Mouse (Mus musculus) heart, postnatal 0 days (tissue): ENCODE measurements around the gene Plce1. TPM values are rescaled to one million over a fixed set of nuclear protein-coding genes. Genes with fewer than 3 reads are reported as not detected.
A peak's percentile ranks its signal among the peaks of the same experiment; 100 is the strongest.
"Not testable (repeated sequence)": the region's sequence is repeated elsewhere in the genome, so short reads cannot be mapped to it uniquely, and the experiment has no call there.

Experiments used
- ATAC-seq: fragments of 200-750 bp; cut with Nextera tagmentation; 2 replicates; pipeline ENCODE4 v1.8.0; 2017; ENCODE audit warnings: low read depth, moderate number of reproducible peaks, moderate library complexity; ENCODE audit not compliant: insufficient read depth
- DNase-seq: peaks from one replicate; pipeline ENCODE4 v3.0.0-alpha.2; 2016; ENCODE audit warnings: low spot score
- H3K27ac ChIP-seq: fragments of 300-500 bp; sonication (generic); 2 replicates; pipeline ENCODE4 v1.5.1; 2014; ENCODE audit warnings: low read depth, mild to moderate bottlenecking
- H3K27me3 ChIP-seq: fragments of 300-500 bp; sonication (generic); 2 replicates; pipeline ENCODE4 v1.6.1; 2014; ENCODE audit warnings: low read length, mixed read lengths; ENCODE audit not compliant: control insufficient read depth, insufficient read depth
- H3K36me3 ChIP-seq: fragments of 300-500 bp; sonication (generic); replicated peaks from 2 replicates; pipeline ENCODE4 v1.6.1; 2014; ENCODE audit warnings: low read length, mixed read lengths; ENCODE audit not compliant: control insufficient read depth, insufficient read depth
- H3K4me1 ChIP-seq: fragments of 300-500 bp; sonication (generic); 2 replicates; pipeline ENCODE4 v1.6.1; 2014; ENCODE audit warnings: antibody characterized with exemption; ENCODE audit not compliant: control insufficient read depth, insufficient read depth
- H3K4me2 ChIP-seq: fragments of 300-500 bp; sonication (generic); 2 replicates; pipeline ENCODE4 v1.6.1; 2014; ENCODE audit warnings: low read depth, mild to moderate bottlenecking, low read length, moderate library complexity
- H3K4me3 ChIP-seq: fragments of 300-500 bp; sonication (generic); 2 replicates; pipeline ENCODE4 v1.5.1; 2014; ENCODE audit warnings: low read depth, low read length
- H3K9ac ChIP-seq: fragments of 300-500 bp; sonication (generic); replicated peaks from 2 replicates; pipeline ENCODE4 v1.6.1; 2014; ENCODE audit warnings: low read depth, low read length, mixed read lengths
- H3K9me3 ChIP-seq: fragments of 300-500 bp; sonication (generic); replicated peaks from 2 replicates; pipeline ENCODE4 v1.6.1; 2016; ENCODE audit warnings: low read length; ENCODE audit not compliant: control insufficient read depth
- CTCF ChIP-seq: IDR thresholded peaks from 2 replicates; pipeline ENCODE4 v1.5.1; 2016; ENCODE audit warnings: antibody characterized with exemption, control low read depth, low read depth
- EP300 ChIP-seq: IDR thresholded peaks from 2 replicates; pipeline ENCODE4 v1.6.1; 2016; ENCODE audit warnings: antibody characterized with exemption, low read depth
- WGBS: fragments of 180-500 bp; shearing (Covaris S2); extraction: QIAGEN DNeasy Blood & Tissue Kit; methylation state at CpG from one replicate; pipeline ENCODE4 v1.1.7; 2014; 5-methylcytosine and 5-hydroxymethylcytosine counted together
- polyA plus RNA-seq: library from polyadenylated mRNA; unstranded; fragments of >200 nt; fragmentation: Nextera tagmentation; extraction: Ambion mirVana; gene quantifications from 2 replicates; pipeline ENCODE4 v1.2.1, GENCODE M21; 2015
- total RNA-seq: library from RNA; depleted of rRNA; stranded (reverse); fragments of >200 nt; gene quantifications from 2 replicates; pipeline ENCODE4 v1.2.3, GENCODE M21; 2014; ENCODE audit warnings: low replicate concordance

Plce1 gene
- total and polyA plus RNA-seq, 2 experiments from 2014 or later, result 5.7 to 18.2 TPM

DNA sequence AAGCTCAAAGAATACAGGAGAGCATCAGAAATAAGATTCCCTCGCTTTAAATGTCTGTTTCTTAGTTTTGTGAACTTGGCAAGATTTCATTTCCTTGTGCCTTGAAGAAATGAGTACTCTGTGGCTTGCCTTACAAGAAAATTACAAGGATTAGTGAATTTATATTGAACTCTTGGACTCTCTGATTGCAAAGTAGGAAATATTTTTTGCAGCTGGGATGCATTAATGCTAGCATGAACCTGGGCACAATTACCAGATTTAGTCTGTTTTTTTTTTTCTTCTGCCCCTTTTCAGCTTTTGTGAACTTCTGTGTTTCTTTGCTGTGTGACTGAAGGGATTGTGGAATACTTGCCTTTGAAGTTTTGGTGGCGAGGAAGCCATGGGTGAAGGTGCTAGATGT is 72.6 kb downstream of the Plce1 start:
- no peaks in the 10 kb centered on the region for H3K27me3 ChIP-seq
- 0 out of 2 replicates have a peak, but pooled peaks cover 4% of the 10 kb centered on the region for H3K9me3 ChIP-seq
- no peak overlapping the region for H3K4me2 ChIP-seq
- DNase-seq (no peak), ATAC-seq (no peak)
- 81% methylated on average over 2 of the region's 2 CpGs for WGBS
- TF ChIP-seq CTCF, result no peak
- no peak for TF ChIP-seq EP300
- no peaks in the 10 kb centered on the region for H3K4me1 ChIP-seq
- no peak overlapping the region for H3K27ac ChIP-seq
- H3K9ac ChIP-seq, result no peak overlapping the region
- H3K36me3 ChIP-seq, result 0 out of 2 replicates have a peak, but pooled peaks cover 4% of the 10 kb centered on the region
- no peak overlapping the region for H3K4me3 ChIP-seq

DNA sequence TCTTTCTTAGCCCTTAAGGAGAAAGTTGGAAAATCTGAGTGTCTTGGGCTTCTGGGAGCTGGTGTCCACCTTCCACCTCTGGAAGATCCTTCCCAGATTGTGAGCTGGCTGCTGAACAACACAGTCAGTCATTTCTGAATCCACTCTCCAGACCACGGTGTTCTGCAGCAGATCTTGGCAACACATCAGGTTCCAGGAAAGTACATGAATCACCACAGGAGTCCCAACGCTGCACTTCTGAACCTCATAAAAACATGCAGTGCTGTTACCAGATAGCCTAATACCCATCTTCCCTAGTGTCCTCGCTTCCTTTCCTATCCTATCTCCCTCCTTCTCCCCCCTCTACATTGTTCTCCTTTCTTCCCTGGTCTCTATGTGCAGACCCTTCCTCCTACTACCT is 74.5 kb downstream of the Plce1 start:
- Histone ChIP-seq H3K4me3 (no peak overlapping the region), H3K27me3 (no peaks in the 10 kb centered on the region), H3K27ac (no peak overlapping the region), H3K9ac (no peak overlapping the region), H3K4me2 (no peak overlapping the region), H3K9me3 (0 out of 2 replicates have a peak, but pooled peaks cover 3% of the 10 kb centered on the region), H3K36me3 (no peaks in the 10 kb centered on the region), H3K4me1 (no peaks in the 10 kb centered on the region)
- 43% methylated on average over 3 of the region's 3 CpGs for WGBS
- ATAC-seq (no peak), DNase-seq (no peak)
- no peak for TF ChIP-seq CTCF
- TF ChIP-seq EP300, result no peak

DNA sequence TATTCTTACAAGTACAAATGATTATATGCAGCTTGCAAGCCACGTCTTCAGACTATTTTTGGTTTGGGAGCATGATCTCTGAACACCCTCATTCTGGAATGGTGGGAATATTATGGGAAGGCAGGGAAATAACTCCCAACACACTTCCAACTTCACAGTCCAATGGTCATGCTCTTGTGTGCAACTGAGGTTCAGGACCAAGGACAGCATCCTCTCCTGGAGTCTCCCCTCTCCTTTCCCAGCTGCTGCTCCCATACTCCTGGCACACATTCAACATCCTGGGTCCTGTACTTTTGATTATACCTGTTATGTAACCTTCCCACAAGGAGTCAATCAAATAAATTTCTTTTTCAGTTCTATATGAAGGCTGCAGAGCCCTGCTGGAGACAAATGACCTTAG is 77.9 kb downstream of the Plce1 start:
- H3K36me3 ChIP-seq, result no peaks in the 10 kb centered on the region
- TF ChIP-seq CTCF (no peak), EP300 (no peak)
- H3K27me3 ChIP-seq, result no peaks in the 10 kb centered on the region
- no peaks in the 10 kb centered on the region for H3K4me1 ChIP-seq
- no peak overlapping the region for H3K4me2 ChIP-seq
- peak; percentile 58 for DNase-seq
- H3K27ac ChIP-seq, result no peak overlapping the region
- no peak for ATAC-seq
- no peak overlapping the region for H3K9ac ChIP-seq
- H3K4me3 ChIP-seq, result no peak overlapping the region
- WGBS, result 24% methylated on average over 1 of the region's 1 CpGs
- no peaks in the 10 kb centered on the region for H3K9me3 ChIP-seq

DNA sequence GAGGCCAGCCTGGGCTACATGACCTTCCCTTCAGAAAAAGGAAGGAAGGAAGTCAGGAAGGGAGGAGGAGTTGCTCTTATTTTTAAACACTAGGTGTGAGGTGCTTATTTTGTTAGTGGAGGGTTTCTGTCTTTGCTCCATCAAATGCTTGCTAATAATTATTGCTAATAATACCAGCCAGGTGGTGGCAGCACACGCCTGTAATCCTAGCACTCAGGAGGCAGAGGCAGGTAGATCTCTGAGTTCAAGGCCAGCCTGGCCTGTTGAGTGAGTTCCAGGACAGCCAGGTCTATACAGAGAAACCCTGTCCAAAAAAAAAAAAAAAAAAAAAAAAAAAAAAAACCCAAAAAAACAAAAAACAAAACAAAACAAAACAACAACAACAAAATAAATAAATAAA is 81.0 kb downstream of the Plce1 start:
- 0 out of 2 replicates have a peak, but pooled peaks have one; percentile 8 for TF ChIP-seq CTCF
- H3K36me3 ChIP-seq, H3K4me1 ChIP-seq, H3K4me3 ChIP-seq, ATAC-seq, H3K27me3 ChIP-seq, DNase-seq, H3K9ac ChIP-seq, H3K9me3 ChIP-seq, H3K4me2 ChIP-seq, H3K27ac ChIP-seq: not testable (repeated sequence)
- 75% methylated on average over 1 of the region's 1 CpGs for WGBS

DNA sequence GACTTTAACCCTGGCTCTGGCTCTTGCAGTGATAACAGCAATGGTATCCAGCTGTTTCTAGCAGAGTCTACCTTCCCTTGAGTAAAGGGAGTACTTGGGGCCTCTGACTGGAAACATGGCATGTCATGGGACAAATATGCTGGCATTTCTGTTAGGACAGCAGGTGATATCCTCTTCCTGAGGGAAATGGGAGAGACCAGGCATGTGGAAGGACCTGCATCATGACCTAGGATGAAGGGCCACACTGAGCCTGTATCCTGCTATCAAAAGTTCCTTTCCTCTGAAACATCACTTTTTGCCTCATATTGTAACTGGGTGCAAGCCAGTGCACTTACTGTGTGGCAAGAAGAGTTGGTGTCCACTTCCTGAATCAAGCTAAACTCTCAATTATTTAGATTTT is 85.2 kb downstream of the Plce1 start:
- H3K9me3 ChIP-seq, result no peaks in the 10 kb centered on the region
- H3K27ac ChIP-seq, result no peak overlapping the region
- no peak overlapping the region for H3K9ac ChIP-seq
- TF ChIP-seq EP300, result no peak
- TF ChIP-seq CTCF, result no peak
- DNase-seq (no peak), ATAC-seq (no peak)
- no peaks in the 10 kb centered on the region for H3K36me3 ChIP-seq
- peaks cover 17% of the 10 kb centered on the region for H3K4me1 ChIP-seq
- H3K4me2 ChIP-seq, result no peak overlapping the region
- H3K4me3 ChIP-seq, result no peak overlapping the region
- no peaks in the 10 kb centered on the region for H3K27me3 ChIP-seq

DNA sequence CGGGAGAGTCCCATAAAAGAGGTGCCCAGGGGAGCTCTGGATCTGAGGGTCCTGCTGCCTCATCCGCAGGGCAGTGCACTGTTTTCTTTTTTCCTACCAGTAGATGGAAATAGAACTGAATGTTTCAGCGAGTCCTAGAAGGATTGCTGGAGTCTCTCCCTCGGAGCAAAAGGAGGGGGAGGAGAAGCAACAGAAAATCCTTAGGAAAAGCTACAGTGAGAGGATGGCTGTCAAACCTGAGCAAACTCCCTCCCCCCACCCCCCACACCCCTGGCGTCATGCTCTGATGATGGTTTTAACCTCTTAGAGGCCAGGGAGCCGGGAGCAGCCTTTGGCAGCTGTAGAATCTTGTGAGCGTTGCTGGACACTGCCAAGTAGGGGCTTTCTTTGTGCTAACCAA is 85.8 kb downstream of the Plce1 start:
- no peaks in the 10 kb centered on the region for H3K36me3 ChIP-seq
- 0 out of 2 replicates have a peak overlapping the region, but pooled peaks have one; percentile 0 for H3K4me3 ChIP-seq
- peaks cover 17% of the 10 kb centered on the region for H3K4me1 ChIP-seq
- H3K27me3 ChIP-seq, result no peaks in the 10 kb centered on the region
- no peak for TF ChIP-seq EP300
- TF ChIP-seq CTCF, result peak; percentile 51
- ATAC-seq (peak; percentile 63), DNase-seq (peak; percentile 59)
- H3K9me3 ChIP-seq, result no peaks in the 10 kb centered on the region
- H3K9ac ChIP-seq, result no peak overlapping the region
- WGBS, result 10% methylated on average over 7 of the region's 7 CpGs
- H3K27ac ChIP-seq, result peak overlapping the region; percentile 15
- H3K4me2 ChIP-seq, result peak overlapping the region; percentile 46
